Mouse (Mus musculus) c-Kit-positive CD71-positive TER-119-positive erythroid progenitor cells, embryonic 14.5 days (primary cell): ENCODE measurements around the gene Rnft1.

Source experiments
- DNase-seq: peaks from one replicate; pipeline ENCODE4 v3.0.0-alpha.2; 2013; ENCODE audit warnings: low spot score

Rnft1 gene

GRCm38 (mm10) chr11:86484101-86484868, at the start of gene Rnft1:
Rnft1 (plus strand) TSS chr11:86484657.
- DNase-seq: peak; percentile 98

DNA sequence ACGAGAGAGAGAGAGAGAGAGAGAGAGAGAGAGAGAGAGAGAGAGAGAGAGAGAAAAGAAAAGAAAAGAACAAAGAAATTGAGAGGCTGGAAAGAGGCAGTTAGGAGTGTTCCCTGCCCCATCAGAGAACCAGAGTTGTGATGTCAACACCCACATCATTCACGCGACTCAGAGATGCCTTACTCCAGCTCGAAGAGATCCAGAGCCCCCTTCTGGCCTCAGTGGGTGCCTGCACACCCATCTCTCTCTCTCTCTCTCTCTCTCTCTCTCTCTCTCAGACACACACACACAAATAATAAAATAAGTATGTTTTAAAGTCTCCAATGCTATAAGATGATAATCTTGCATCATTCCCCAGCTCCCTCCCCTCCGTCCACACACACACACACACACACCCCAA, 47.6 kb upstream of the Rnft1 start:
- DNase-seq: no peak

GRCm38 (mm10) chr11:86438261-86438660, 46.2 kb upstream of the Rnft1 start:
- DNase-seq: no peak

DNA sequence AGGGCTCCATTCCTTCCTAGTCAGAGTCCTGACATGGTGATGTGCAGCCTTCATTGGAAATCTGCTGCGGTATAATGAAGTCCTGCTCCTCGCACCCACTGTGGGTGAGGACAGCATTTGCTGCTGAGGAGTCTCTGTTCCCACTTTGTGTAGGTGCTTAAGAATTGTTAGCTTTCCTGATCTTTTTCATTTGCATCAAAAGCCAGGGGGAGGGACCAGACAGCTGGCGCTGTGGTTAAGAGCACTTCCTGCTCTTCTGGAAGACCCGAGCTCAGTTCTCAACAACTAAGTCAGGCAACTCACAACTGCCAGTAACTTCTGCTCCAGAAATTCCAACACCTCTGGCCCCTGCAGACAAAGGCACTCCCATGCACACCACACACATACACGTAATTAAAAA, 43.7 kb upstream of the Rnft1 start:
- DNase-seq: no peak

- DNase-seq: no peak
Measured at GRCm38 (mm10) chr11:86453991-86454390, 30.5 kb upstream of the Rnft1 start.

DNA sequence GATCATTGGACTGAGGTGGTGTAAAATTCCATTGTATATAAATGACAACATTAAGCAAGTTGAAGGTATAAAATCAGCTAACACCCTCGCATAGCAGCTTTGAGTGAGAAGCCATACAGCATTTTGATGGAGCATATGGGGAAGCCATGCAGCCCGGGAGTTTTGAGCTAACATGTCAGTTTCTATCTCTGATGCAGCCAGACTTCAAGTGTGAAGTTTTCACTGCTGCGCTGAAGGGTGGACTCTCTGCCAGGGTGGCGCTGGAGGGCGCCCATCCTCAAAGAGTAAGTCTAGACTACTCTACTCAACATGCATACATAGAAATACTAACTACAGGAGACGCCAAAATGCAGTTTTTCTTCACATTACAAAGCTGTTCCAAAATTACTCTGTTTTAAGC, 26.9 kb upstream of the Rnft1 start:
- DNase-seq: no peak

DNA sequence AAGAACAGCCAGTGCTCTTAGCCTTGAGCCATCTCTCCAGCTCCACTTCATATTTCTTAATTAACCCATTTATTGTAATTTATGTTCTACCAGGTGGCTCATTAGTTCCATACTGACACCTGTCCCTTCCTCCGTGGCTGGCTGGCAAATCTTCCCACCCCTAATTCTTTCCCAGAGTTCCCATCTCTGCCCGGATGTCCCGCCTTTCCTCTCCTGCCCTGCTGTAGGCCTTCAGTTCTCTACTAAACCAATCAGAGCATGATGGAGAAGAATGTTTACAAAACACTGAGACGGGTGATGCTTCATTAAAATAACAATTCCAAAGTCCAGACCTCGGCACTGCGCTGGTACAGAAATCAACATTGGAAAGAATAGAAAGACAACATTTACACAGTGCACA, 25.6 kb upstream of the Rnft1 start:
- DNase-seq: no peak

DNA sequence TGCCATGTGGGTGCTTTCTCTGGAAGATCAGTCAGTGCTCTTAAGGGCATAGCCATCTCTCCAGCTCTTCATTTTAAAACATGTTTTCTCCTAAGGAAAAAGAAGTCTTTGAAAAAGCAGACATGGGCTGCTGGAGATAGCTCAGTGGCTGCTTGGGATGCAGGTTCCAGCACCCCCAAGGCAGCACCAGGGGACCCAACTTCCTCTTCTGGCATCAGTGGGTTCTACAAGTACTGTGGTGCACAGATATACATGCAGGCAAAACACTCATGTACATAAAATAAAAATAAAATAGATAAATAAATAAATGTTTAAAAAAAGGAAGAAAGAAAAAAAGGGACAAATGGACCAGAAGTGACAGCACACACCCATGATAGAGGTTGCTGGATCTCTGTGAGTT, 21.9 kb upstream of the Rnft1 start:
- no peak for DNase-seq

DNA sequence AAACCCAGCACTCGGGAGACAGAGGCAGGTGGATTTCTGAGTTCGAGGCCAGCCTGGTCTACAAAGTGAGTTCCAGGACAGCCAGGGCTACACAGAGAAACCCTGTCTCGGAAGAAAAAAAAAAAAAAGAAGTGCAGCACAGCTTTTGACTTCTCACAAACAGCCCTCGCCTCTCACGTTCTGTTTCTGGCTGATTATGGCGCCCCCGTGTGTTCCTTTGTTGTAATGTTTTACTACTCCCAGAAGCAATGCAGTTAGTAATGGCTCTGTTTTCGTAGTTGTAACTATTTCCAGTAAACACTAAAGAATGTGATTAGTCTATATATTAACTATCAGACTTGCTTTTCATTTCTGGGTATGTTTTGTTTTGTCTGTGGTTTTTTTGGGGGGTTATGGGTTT, 20.2 kb upstream of the Rnft1 start:
- DNase-seq: peak; percentile 72

GRCm38 (mm10) chr11:86468345-86468744, 16.1 kb upstream of the Rnft1 start:
- DNase-seq: no peak

DNA sequence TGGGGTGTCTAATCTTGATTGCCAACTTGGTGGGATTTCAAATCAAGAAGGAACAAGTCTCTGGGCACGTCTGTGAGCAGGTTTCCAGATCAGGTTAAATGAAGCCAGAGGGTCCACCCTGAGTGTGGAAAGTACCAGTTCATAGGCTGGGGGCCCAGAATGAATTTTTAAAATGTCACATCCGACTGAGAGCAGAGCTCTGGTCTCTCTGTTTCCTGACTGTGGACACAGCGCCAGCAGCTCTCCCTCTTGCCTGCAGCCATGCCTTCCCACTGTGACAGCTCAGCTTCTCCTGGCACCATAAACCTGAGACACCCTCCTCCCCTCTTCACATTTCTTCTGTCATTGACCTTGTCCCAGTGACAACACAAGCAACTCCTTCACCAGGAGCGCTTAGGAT, 15.5 kb upstream of the Rnft1 start:
- no peak for DNase-seq

DNA sequence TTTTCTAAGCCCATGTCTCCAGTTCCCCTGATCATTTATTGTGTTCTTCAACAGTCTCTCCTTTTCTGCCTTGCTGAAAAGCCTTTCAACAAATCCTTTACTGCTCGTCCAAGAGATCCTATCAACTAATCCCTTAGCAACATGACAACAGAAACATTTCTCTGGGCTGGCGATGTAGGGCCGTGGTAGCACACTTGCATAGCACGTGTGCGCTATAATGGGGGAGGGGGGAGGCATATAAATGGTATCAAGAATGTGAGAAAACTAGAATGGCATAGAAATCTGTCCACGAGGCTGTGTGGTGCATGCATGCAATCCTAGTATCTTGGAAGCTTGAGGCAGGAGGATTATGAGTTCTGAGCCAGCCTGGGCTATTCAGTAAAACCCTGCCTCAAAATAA, 12.7 kb upstream of the Rnft1 start:
- DNase-seq: no peak

DNA sequence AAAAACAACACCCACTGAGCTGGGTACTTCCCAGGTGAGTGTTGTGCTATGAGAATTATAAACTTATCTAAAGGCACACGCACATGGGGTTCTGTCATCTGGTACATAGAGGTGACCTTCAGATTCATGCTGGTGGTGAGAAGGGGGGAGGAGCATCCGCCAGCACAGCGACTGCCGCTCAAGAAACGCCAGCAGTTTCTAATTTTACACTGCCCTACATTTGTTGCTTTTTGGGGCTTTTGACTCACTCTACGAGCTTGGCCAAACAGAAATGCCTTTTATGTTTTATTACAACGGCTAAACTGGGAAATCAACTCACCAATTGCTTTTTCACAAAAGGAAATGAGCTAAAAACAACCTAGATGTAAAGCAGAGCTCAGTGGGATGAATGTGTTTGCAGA, 11.7 kb upstream of the Rnft1 start:
- no peak for DNase-seq

DNA sequence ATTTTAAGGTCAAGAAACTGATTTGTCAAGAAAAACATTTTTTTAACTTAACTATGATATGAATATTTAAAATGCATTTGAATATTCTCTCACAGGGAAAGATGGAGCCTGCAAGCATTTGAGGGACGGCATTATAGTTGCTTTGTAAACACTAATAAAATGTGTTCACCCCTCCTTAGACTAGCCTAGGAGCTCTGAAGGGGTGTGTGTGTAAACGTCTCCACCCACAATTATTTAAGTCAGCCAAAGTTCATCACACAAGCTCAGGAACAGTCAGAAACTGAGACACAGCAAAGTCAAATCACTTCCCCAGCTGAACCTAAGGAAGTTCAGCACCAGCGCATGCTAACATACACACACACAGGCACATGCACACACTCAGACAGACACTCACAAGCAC, 10.9 kb upstream of the Rnft1 start:
- no peak for DNase-seq

DNA sequence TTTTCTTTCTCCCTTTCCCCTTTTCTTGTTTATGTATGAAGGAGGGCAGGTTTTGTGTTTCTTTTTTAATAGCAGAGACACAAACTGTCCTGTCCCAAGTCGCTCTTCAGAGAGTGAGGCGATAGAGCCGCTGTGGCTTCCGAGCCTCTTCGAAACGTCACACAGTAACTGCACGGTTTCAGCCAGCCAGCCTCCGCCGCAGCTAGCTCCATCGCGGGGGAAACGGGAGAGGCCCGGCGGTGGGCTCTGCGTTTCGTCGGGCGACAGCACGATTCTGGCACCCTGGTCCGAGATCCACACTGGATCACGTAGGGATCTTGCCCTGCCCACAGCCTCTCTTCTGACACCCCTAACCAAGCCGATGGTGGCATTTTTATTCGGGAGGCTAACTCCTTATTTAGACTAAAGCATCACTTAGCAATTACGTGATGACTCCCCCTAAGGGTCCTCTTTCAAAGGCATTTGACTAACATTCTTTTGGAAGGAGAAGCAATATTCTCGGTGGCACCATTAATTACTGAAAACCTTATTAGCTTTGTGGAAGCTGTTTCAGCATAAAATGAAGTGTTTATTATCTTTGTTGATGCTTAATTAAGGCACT, 553 bp downstream of the Rnft1 start:
- peak; percentile 44 for DNase-seq

GRCm38 (mm10) chr11:86490782-86491181, 6.3 kb downstream of the Rnft1 start:
- no peak for DNase-seq

DNA sequence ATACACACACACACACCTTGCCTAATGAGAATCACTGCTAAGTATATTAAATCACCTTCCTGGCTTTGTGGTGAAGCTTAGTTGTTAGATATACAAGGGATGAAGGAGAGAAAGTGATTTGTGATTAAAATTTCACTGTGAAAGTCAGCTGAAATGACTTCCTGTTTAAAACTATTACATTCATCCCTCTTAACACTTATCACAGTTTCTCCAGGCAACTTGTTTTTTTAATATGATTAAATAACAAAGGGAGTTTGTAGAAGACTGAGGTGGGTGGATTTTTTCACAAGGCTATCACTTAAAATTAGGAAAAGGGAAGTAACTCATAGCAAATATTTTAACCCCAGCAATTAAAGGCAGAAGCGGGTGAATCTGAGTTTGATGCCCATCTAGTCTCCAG, 12.9 kb downstream of the Rnft1 start:
- no peak for DNase-seq

DNA sequence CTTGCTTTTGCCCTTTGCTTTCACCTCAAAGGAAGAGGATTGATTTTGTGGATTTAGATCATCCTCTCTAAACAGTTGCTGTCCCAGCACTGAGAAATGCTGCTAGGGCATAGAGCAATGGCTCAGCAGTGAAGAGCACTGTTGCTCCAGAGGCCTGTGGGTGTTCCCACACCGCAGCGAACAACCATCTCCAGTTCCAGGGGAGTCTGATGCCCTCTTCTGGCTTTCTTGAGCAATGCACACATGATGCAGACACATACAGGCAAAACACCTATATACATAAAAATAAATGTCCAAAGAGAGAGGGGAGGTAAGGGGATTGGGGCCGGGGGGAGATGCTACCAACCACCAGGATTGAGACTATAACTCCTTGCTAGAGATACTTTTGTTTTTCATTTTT, 13.5 kb downstream of the Rnft1 start:
- DNase-seq: peak; percentile 12

- no peak for DNase-seq
Measured at GRCm38 (mm10) chr11:86500795-86501194, 16.3 kb downstream of the Rnft1 start.

- DNase-seq: no peak
Measured at GRCm38 (mm10) chr11:86503121-86503520, 18.7 kb downstream of the Rnft1 start.

DNA sequence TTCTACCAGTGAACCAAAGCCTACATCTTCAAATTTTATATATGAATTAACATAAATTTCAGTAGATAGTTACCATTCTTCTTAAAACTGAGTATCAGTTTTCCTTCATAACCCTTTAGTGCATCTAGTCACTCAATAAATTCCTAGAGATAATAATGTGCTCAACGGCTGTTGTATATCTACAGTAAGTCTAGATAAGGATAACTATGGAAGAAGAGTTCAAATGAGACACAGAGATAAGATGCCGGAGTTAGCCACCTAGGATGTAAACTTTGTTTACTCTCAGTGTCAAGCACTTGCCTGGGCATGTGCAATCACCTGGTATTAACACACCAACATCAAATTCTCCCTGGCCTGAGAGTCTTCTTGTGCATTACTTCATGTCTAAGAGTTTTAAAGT, 22.9 kb downstream of the Rnft1 start:
- no peak for DNase-seq

GRCm38 (mm10) chr11:86507991-86508390, 23.5 kb downstream of the Rnft1 start:
- DNase-seq: no peak

GRCm38 (mm10) chr11:86516620-86517019, 32.2 kb downstream of the Rnft1 start:
- DNase-seq: no peak

DNA sequence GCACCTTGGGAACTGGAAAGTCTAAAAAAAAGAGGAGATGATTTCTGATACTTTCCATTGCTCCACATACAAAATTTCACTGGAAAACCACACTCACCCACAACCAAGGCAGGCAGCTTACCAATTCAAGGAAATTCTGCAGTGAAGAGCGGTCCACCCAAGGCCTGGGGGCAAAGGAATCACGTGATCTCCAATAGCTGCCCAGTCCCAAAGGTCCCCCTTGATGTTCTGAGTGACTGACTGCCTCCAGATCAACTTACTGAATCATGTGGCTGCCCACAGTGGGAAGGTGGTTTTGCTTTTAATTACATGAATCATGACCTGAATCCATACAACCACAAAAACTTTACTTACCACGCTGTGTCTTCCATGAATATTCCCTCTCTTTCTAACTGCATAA, 32.8 kb downstream of the Rnft1 start:
- DNase-seq: no peak
